ENCODE assay signal across 18 mouse cellular contexts in the genomic region with DNA sequence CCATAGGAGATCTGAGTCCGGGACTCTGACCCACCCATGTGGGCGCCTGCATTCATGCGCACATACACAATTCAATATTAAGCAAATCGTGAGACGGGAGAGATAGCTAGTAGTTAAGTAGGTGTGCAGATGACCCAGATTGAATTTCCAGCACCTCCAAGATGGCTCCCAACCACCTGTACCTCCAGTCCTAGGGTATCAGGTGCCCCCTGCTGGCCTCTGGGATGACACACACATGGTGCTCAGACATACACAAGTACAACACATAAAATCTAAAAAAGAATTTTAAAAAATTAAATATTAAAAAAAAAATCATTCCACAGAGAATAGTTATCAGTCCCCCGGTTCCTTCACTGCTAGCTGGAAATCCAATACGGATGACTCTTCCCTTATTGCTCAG.
DNase-seq lines count a peak whose midpoint lies in the region; ATAC-seq and TF ChIP-seq lines count a peak whose summit lies in the region.
"Had no signal": no experiment of that assay in that cellular context is flagged by ENCODE, and none has a peak within 500 bp of the region (broad histone marks: within the 10 kb centered on the region; RNA-seq: fewer than 3 reads in every experiment).

No protein-coding gene starts in this region.

- H3K4me2 ChIP-seq in kidney, postnatal 0 days (ENCODE audit: low read length) = no peak overlapping the region
- no peak overlapping the region for H3K4me2 ChIP-seq in lung, postnatal 0 days (replicated peaks; ENCODE audit: low read depth, low read length)
- H3K4me2 ChIP-seq: forebrain, embryonic 13.5 days; heart, embryonic 13.5 days; hindbrain, embryonic 15.5 days had no signal

- peak; percentile 80 for DNase-seq in heart, adult 11 months
- no peak for DNase-seq in heart, adult 18-20 months
- DNase-seq in kidney, postnatal 0 days (ENCODE audit: low spot score) = no peak
- no peak for DNase-seq in kidney, postnatal 14 days
- no peak for DNase-seq in lung, postnatal 0 days (ENCODE audit: low spot score)
- no peak for DNase-seq in lung, adult 18-20 months
- DNase-seq in ovary, adult 18-20 months (ENCODE audit: low spot score) = no peak
- no peak for DNase-seq in adrenal gland, adult (ENCODE audit: inconsistent age in 2 of 2, low spot score in 1 of 2)
- DNase-seq: adrenal gland, postnatal 14 days; cerebellum, adult 18-20 months; cerebellum, postnatal 10 days; forebrain, postnatal 0 days; gastrocnemius, postnatal 25 days; heart, postnatal 36 days had no signal

- no peak for TF ChIP-seq EP300 in lung, postnatal 0 days (IDR thresholded peaks at IDR 0.05)

- H3K27me3 ChIP-seq in kidney, postnatal 0 days (ENCODE audit: insufficient read depth, low read length) = no peaks in the 10 kb centered on the region
- H3K27me3 ChIP-seq in lung, postnatal 0 days (replicated peaks; ENCODE audit: insufficient read depth, low read length) = no peaks in the 10 kb centered on the region
- H3K27me3 ChIP-seq: forebrain, embryonic 13.5 days; heart, embryonic 13.5 days; hindbrain, embryonic 15.5 days had no signal

- TF ChIP-seq CTCF in kidney, postnatal 0 days (IDR thresholded peaks at IDR 0.05; ENCODE audit: low read depth) = peak; percentile 7; the same call in 1 of the 2 replicates
- TF ChIP-seq CTCF in lung, postnatal 0 days (IDR thresholded peaks at IDR 0.05) = 0 out of 2 replicates have a peak, but pooled peaks have one; percentile 24

- H3K36me3 ChIP-seq in kidney, postnatal 0 days (ENCODE audit: insufficient read depth, low read length) = no peaks in the 10 kb centered on the region
- H3K36me3 ChIP-seq in lung, postnatal 0 days (ENCODE audit: insufficient read depth, low read length) = no peaks in the 10 kb centered on the region
- H3K36me3 ChIP-seq: embryonic facial prominence, embryonic 10.5 days; heart, embryonic 13.5 days; hindbrain, embryonic 15.5 days had no signal

- H3K9me3 ChIP-seq in kidney, postnatal 0 days (replicated peaks; ENCODE audit: low read length) = no peaks in the 10 kb centered on the region
- H3K9me3 ChIP-seq in lung, postnatal 0 days (ENCODE audit: low read length) = no peaks in the 10 kb centered on the region
- H3K9me3 ChIP-seq: embryonic facial prominence, embryonic 10.5 days; forebrain, embryonic 13.5 days; heart, embryonic 13.5 days; hindbrain, embryonic 15.5 days had no signal

- WGBS in kidney, postnatal 0 days = 98% methylated on average over 7 of the region's 7 CpGs
- 97% methylated on average over 7 of the region's 7 CpGs for WGBS in lung, postnatal 0 days

- ATAC-seq in kidney, postnatal 0 days (replicated peaks; ENCODE audit: low FRiP score, low read depth) = no peak
- no peak for ATAC-seq in lung, postnatal 0 days
- ATAC-seq: forebrain, embryonic 13.5 days; forebrain, postnatal 0 days had no signal

- 0 out of 2 replicates have a peak, but pooled peaks cover 6% of the 10 kb centered on the region for H3K4me1 ChIP-seq in kidney, postnatal 0 days (replicated peaks; ENCODE audit: insufficient read depth, low read length)
- H3K4me1 ChIP-seq in lung, postnatal 0 days (ENCODE audit: insufficient read depth, low read depth, low read length) = peaks cover 16% of the 10 kb centered on the region; the same call in 1 of the 2 replicates
- H3K4me1 ChIP-seq: hindbrain, embryonic 15.5 days had no signal

- H3K27ac ChIP-seq in kidney, postnatal 0 days = no peak overlapping the region
- no peak overlapping the region for H3K27ac ChIP-seq in lung, postnatal 0 days (ENCODE audit: low read length)
- H3K27ac ChIP-seq: embryonic facial prominence, embryonic 10.5 days; forebrain, embryonic 13.5 days; heart, embryonic 13.5 days; hindbrain, embryonic 15.5 days had no signal

- no peak overlapping the region for H3K9ac ChIP-seq in kidney, postnatal 0 days (ENCODE audit: low read depth, low read length)
- no peak overlapping the region for H3K9ac ChIP-seq in lung, postnatal 0 days (replicated peaks; ENCODE audit: low read depth)
- H3K9ac ChIP-seq: forebrain, embryonic 13.5 days; forebrain, postnatal 0 days; heart, embryonic 13.5 days; hindbrain, embryonic 15.5 days had no signal

- no peak overlapping the region for H3K4me3 ChIP-seq in kidney, postnatal 0 days (replicated peaks; ENCODE audit: low read depth, low read length)
- no peak overlapping the region for H3K4me3 ChIP-seq in lung, postnatal 0 days (ENCODE audit: low read depth, low read length)
- H3K4me3 ChIP-seq: embryonic facial prominence, embryonic 10.5 days; forebrain, embryonic 13.5 days; heart, embryonic 13.5 days; hindbrain, embryonic 15.5 days had no signal
